Mouse (Mus musculus) erythroid progenitor cell, adult 5-6 weeks (primary cell): Measurements from ENCODE around the gene Ttc19. TPM values are rescaled to one million over a fixed set of nuclear protein-coding genes. Genes with fewer than 3 reads are reported as not detected.

Experiments used
- total RNA-seq, 2 experiments: library from RNA; stranded (forward) in 1 of 2; stranded (reverse) in 1 of 2; fragments of 150-400 nt in 1 of 2; fragments of 186-747, 209-891 nt in 1 of 2; gene quantifications; 2 replicates each; pipeline versions ENCODE4 v1.2.3 to v1.2.4; 2015 to 2017; ENCODE audit warnings: low replicate concordance in 2 of 2

The Ttc19 gene
- total RNA-seq, 2 experiments from 2014 or later, result 3.4 TPM; not detected in 1

Other genes starting within 250 kb of the Ttc19 start
- gene Adora2b, start 32.5 kb upstream of the Ttc19 start, total RNA-seq (2015; ENCODE audit: low replicate concordance), result 0.84 TPM in 1 of 2 replicates, not detected in the other
- gene Adora2b, start 32.5 kb upstream of the Ttc19 start, total RNA-seq (2017; ENCODE audit: low replicate concordance), result 0.77 TPM in 1 of 2 replicates, not detected in the other
- 3.8 TPM in 1 of 2 replicates, not detected in the other for gene Zswim7, start 98 bp upstream of the Ttc19 start, total RNA-seq (2015; ENCODE audit: low replicate concordance)
- gene Zswim7, start 98 bp upstream of the Ttc19 start, total RNA-seq (2017; ENCODE audit: low replicate concordance), result not detected in 2 replicates
- gene Pigl, start 177.0 kb downstream of the Ttc19 start, total RNA-seq (2015; ENCODE audit: low replicate concordance), result 2.1 and 3.6 TPM in 2 replicates
- 1.7 TPM in 1 of 2 replicates, not detected in the other for gene Pigl, start 177.0 kb downstream of the Ttc19 start, total RNA-seq (2017; ENCODE audit: low replicate concordance)
- 222 and 243 TPM in 2 replicates for gene Ncor1, start 177.1 kb downstream of the Ttc19 start, total RNA-seq (2015; ENCODE audit: low replicate concordance)
- 252 and 266 TPM in 2 replicates for gene Ncor1, start 177.1 kb downstream of the Ttc19 start, total RNA-seq (2017; ENCODE audit: low replicate concordance)